In genomic region chr5:115317645-115318328, GRCm38 (mm10) we compare ENCODE assay signal across 8 mouse cellular contexts. TPM values are rescaled to one million over a fixed set of nuclear protein-coding genes. Genes with fewer than 3 reads are reported as not detected.
A peak's percentile ranks its signal among the peaks of the same experiment; 100 is the strongest.
DNase-seq lines count a peak whose midpoint lies in the region; ATAC-seq and TF ChIP-seq lines count a peak whose summit lies in the region.

No protein-coding gene starts in this region.

- no peaks in the 10 kb centered on the region for H3K27me3 ChIP-seq in kidney, embryonic 16.5 days (ENCODE audit: insufficient read depth, low read length)
- H3K27me3 ChIP-seq in hindbrain, embryonic 14.5 days (ENCODE audit: control insufficient read depth, insufficient read depth, low read length) = no peaks in the 10 kb centered on the region
- no peaks in the 10 kb centered on the region for H3K27me3 ChIP-seq in myocyte (ENCODE audit: control insufficient read depth, insufficient read depth, insufficient read length)

- no peaks in the 10 kb centered on the region for H3K9me3 ChIP-seq in kidney, embryonic 16.5 days (ENCODE audit: low read length)
- no peaks in the 10 kb centered on the region for H3K9me3 ChIP-seq in hindbrain, embryonic 14.5 days (ENCODE audit: control insufficient read depth, low read length)

- peaks cover 43% of the 10 kb centered on the region for H3K4me1 ChIP-seq in kidney, embryonic 16.5 days (ENCODE audit: insufficient read depth, low read length)
- peaks cover 12% of the 10 kb centered on the region for H3K4me1 ChIP-seq in cortical plate, adult 2 months (ENCODE audit: control insufficient read depth, insufficient read depth, low read length)
- H3K4me1 ChIP-seq in hindbrain, embryonic 14.5 days (replicated peaks; ENCODE audit: control insufficient read depth, insufficient read depth, low read length) = peaks cover 27% of the 10 kb centered on the region

- no peaks in the 10 kb centered on the region for H3K79me2 ChIP-seq in myocyte (ENCODE audit: control insufficient read depth, insufficient read depth)

- 0 out of 2 replicates have a peak overlapping the region, but pooled peaks have one; percentile 12 for H3K4me3 ChIP-seq in kidney, embryonic 16.5 days (ENCODE audit: low read length)
- H3K4me3 ChIP-seq in cortical plate, adult 2 months (ENCODE audit: insufficient read depth, low read length) = no peak overlapping the region
- no peak overlapping the region for H3K4me3 ChIP-seq in hindbrain, embryonic 14.5 days (replicated peaks; ENCODE audit: low read length)
- H3K4me3 ChIP-seq in myocyte = no peak overlapping the region

- no peak for TF ChIP-seq POLR2A in cortical plate, adult 2 months (IDR thresholded peaks at IDR 0.05; ENCODE audit: extremely low read depth, insufficient read depth, low read length)
- no peak for TF ChIP-seq POLR2A in myocyte (IDR thresholded peaks at IDR 0.05; ENCODE audit: insufficient read length, low read depth)

- H3K9ac ChIP-seq in kidney, embryonic 16.5 days (replicated peaks; ENCODE audit: low read length) = peak overlapping the region; percentile 53
- 0 out of 2 replicates have a peak overlapping the region, but pooled peaks have one; percentile 45 for H3K9ac ChIP-seq in hindbrain, embryonic 14.5 days

- peak overlapping the region; percentile 18 for H3K27ac ChIP-seq in kidney, embryonic 16.5 days (ENCODE audit: low read length)
- H3K27ac ChIP-seq in cortical plate, adult 2 months (ENCODE audit: insufficient read depth, low read length) = peak overlapping the region; percentile 69
- H3K27ac ChIP-seq in hindbrain, embryonic 14.5 days = peak overlapping the region; percentile 81

- no peak for TF ChIP-seq CTCF in cortical plate, adult 2 months (IDR thresholded peaks at IDR 0.05; ENCODE audit: extremely low read depth, insufficient read depth, low read length)

- no peak overlapping the region for H3ac ChIP-seq in myocyte (ENCODE audit: control insufficient read depth, insufficient read length)

- H3K36me3 ChIP-seq in kidney, embryonic 16.5 days (ENCODE audit: insufficient read depth, low read length) = no peaks in the 10 kb centered on the region
- no peaks in the 10 kb centered on the region for H3K36me3 ChIP-seq in hindbrain, embryonic 14.5 days (replicated peaks; ENCODE audit: control insufficient read depth, insufficient read depth)
- H3K36me3 ChIP-seq in myocyte (ENCODE audit: control insufficient read depth, insufficient read depth) = no peaks in the 10 kb centered on the region

- WGBS in kidney, embryonic 16.5 days = 6% methylated on average over 10 of the region's 10 CpGs
- WGBS in hindbrain, embryonic 14.5 days = 3% methylated on average over 10 of the region's 10 CpGs

- peak overlapping the region; percentile 40 for H3K4me2 ChIP-seq in kidney, embryonic 16.5 days (replicated peaks; ENCODE audit: low read depth, low read length)
- H3K4me2 ChIP-seq in hindbrain, embryonic 14.5 days (replicated peaks) = 0 out of 2 replicates have a peak overlapping the region, but pooled peaks have one; percentile 8
- H3K4me2 ChIP-seq in myocyte (ENCODE audit: low read depth) = peak overlapping the region; percentile 65

- no peak for DNase-seq in kidney, adult 8-10 months
- no peak for DNase-seq in hindbrain, embryonic 14.5 days (ENCODE audit: low spot score)
- DNase-seq in layer of hippocampus, adult 9-11 months = no peak

- ATAC-seq in kidney, embryonic 16.5 days (ENCODE audit: low FRiP score, low TSS enrichment) = peak; percentile 29; the same call in 1 of the 2 replicates
- peak; percentile 55 for ATAC-seq in hindbrain, embryonic 14.5 days (ENCODE audit: low FRiP score)
- no peak for ATAC-seq in granulocyte monocyte progenitor cell, adult 5-6 weeks (replicated peaks; ENCODE audit: poor library complexity, severe bottlenecking)
- ATAC-seq in inflammation-experienced regulatory T-cells, adult 6 months = no peak

TF ChIP-seq in myocyte, 11 proteins besides CTCF, POLR2A, EP300 and RAD21:
- TF ChIP-seq MYOD1 (IDR thresholded peaks at IDR 0.05; ENCODE audit: control insufficient read depth in 1 of 3, insufficient read length in 2 of 3, low read depth in 2 of 3) = peak in 1 of 3 experiments; percentile 38
- no peak for TF ChIP-seq SRF (IDR thresholded peaks at IDR 0.05; ENCODE audit: control insufficient read depth, insufficient read length, low read depth)
- peak in 1 of 3 experiments; percentile 36 for TF ChIP-seq MYOG (IDR thresholded peaks at IDR 0.05; ENCODE audit: control insufficient read depth in 1 of 3, insufficient read depth in 1 of 3, insufficient read length in 2 of 3, low read depth in 2 of 3)
- no peak for TF ChIP-seq CEBPB (IDR thresholded peaks at IDR 0.05; ENCODE audit: insufficient read depth, poor library complexity, severe bottlenecking)
- TF ChIP-seq USF1 (IDR thresholded peaks at IDR 0.05; ENCODE audit: low read depth) = no peak
- TF ChIP-seq TCF3 (IDR thresholded peaks at IDR 0.05; ENCODE audit: insufficient read length, low read depth) = no peak
- no peak for TF ChIP-seq TCF12 (IDR thresholded peaks at IDR 0.05; ENCODE audit: insufficient read depth, poor library complexity, severe bottlenecking)
- no peak for TF ChIP-seq POLR2AphosphoS2 (IDR thresholded peaks at IDR 0.05; ENCODE audit: insufficient read length, low read depth)

RNA-seq across cellular contexts. Expression of gene Srsf9, which starts 9.2 kb away (rescaled TPM):
- polyA plus RNA-seq in kidney, embryonic 16.5 days (2015; fragmentation: Nextera tagmentation; extraction: Ambion mirVana) = 208 and 258 TPM in 2 replicates
- 53.5 and 61.0 TPM in 2 replicates for polyA plus RNA-seq in cortical plate, adult 2 months (2012; rRNA removed)
- 140 and 145 TPM in 2 replicates for polyA plus RNA-seq in hindbrain, embryonic 14.5 days (2014; fragmentation: Nextera tagmentation; extraction: Ambion mirVana)
- 52.0 TPM for polyA plus RNA-seq in myocyte (2012; fragmentation: generic; extraction: Trizol)
- total RNA-seq in granulocyte monocyte progenitor cell, adult 5-6 weeks (2014; fragmentation: Nextera tagmentation) = 75.1 and 80.7 TPM in 2 replicates
- 75.0 and 91.4 TPM in 2 replicates for total RNA-seq in granulocyte monocyte progenitor cell, adult 5-6 weeks (2017)
- polyA plus RNA-seq in inflammation-experienced regulatory T-cells, adult 6 months (2017; shearing (Covaris generic)) = 10 to 100 TPM; 15.7 to 26.8 (median 26.5) TPM

RNA-seq across cellular contexts. Expression of gene Dynll1, which starts 17.0 kb away (rescaled TPM):
- polyA plus RNA-seq in kidney, embryonic 16.5 days (2015; fragmentation: Nextera tagmentation; extraction: Ambion mirVana) = 1,559 and 1,634 TPM in 2 replicates
- polyA plus RNA-seq in cortical plate, adult 2 months (2012; rRNA removed) = 753 and 867 TPM in 2 replicates
- polyA plus RNA-seq in hindbrain, embryonic 14.5 days (2014; fragmentation: Nextera tagmentation; extraction: Ambion mirVana) = 1,269 and 1,310 TPM in 2 replicates
- 585 TPM for polyA plus RNA-seq in myocyte (2012; fragmentation: generic; extraction: Trizol)
- total RNA-seq in granulocyte monocyte progenitor cell, adult 5-6 weeks (2014; fragmentation: Nextera tagmentation) = 491 and 531 TPM in 2 replicates
- total RNA-seq in granulocyte monocyte progenitor cell, adult 5-6 weeks (2017) = 298 and 379 TPM in 2 replicates
- 100 to 1,000 TPM; 360 to 571 (median 381) TPM for polyA plus RNA-seq in inflammation-experienced regulatory T-cells, adult 6 months (2017; shearing (Covaris generic))

RNA-seq across cellular contexts. Expression of gene Gatc, which starts 23.2 kb away (rescaled TPM):
- polyA plus RNA-seq in kidney, embryonic 16.5 days (2015; fragmentation: Nextera tagmentation; extraction: Ambion mirVana) = 25.2 and 32.0 TPM in 2 replicates
- polyA plus RNA-seq in cortical plate, adult 2 months (2012; rRNA removed) = 28.8 and 31.1 TPM in 2 replicates
- 41.8 and 42.2 TPM in 2 replicates for polyA plus RNA-seq in hindbrain, embryonic 14.5 days (2014; fragmentation: Nextera tagmentation; extraction: Ambion mirVana)
- polyA plus RNA-seq in myocyte (2012; fragmentation: generic; extraction: Trizol) = 8.1 TPM
- total RNA-seq in granulocyte monocyte progenitor cell, adult 5-6 weeks (2014; fragmentation: Nextera tagmentation) = 48.0 and 50.2 TPM in 2 replicates
- 12.1 and 15.3 TPM in 2 replicates for total RNA-seq in granulocyte monocyte progenitor cell, adult 5-6 weeks (2017)
- 10 to 100 TPM; 10.7 to 12.5 (median 11.3) TPM for polyA plus RNA-seq in inflammation-experienced regulatory T-cells, adult 6 months (2017; shearing (Covaris generic))

RNA-seq across cellular contexts. Expression of gene Triap1, which starts 23.2 kb away (rescaled TPM):
- 56.3 and 58.5 TPM in 2 replicates for polyA plus RNA-seq in kidney, embryonic 16.5 days (2015; fragmentation: Nextera tagmentation; extraction: Ambion mirVana)
- polyA plus RNA-seq in cortical plate, adult 2 months (2012; rRNA removed) = 26.3 and 27.8 TPM in 2 replicates
- polyA plus RNA-seq in hindbrain, embryonic 14.5 days (2014; fragmentation: Nextera tagmentation; extraction: Ambion mirVana) = 47.6 and 50.1 TPM in 2 replicates
- polyA plus RNA-seq in myocyte (2012; fragmentation: generic; extraction: Trizol) = 35.2 TPM
- 33.7 and 37.2 TPM in 2 replicates for total RNA-seq in granulocyte monocyte progenitor cell, adult 5-6 weeks (2014; fragmentation: Nextera tagmentation)
- total RNA-seq in granulocyte monocyte progenitor cell, adult 5-6 weeks (2017) = 15.6 and 24.0 TPM in 2 replicates
- 10 to 100 TPM; 40.3 to 56.5 (median 51.5) TPM for polyA plus RNA-seq in inflammation-experienced regulatory T-cells, adult 6 months (2017; shearing (Covaris generic))

RNA-seq across cellular contexts. Expression of gene Cox6a1, which starts 31.0 kb away (rescaled TPM):
- 1,046 and 1,071 TPM in 2 replicates for polyA plus RNA-seq in kidney, embryonic 16.5 days (2015; fragmentation: Nextera tagmentation; extraction: Ambion mirVana)
- 2,613 and 2,894 TPM in 2 replicates for polyA plus RNA-seq in cortical plate, adult 2 months (2012; rRNA removed)
- 1,199 and 1,253 TPM in 2 replicates for polyA plus RNA-seq in hindbrain, embryonic 14.5 days (2014; fragmentation: Nextera tagmentation; extraction: Ambion mirVana)
- polyA plus RNA-seq in myocyte (2012; fragmentation: generic; extraction: Trizol) = 2,023 TPM
- total RNA-seq in granulocyte monocyte progenitor cell, adult 5-6 weeks (2014; fragmentation: Nextera tagmentation) = 446 and 566 TPM in 2 replicates
- total RNA-seq in granulocyte monocyte progenitor cell, adult 5-6 weeks (2017) = 56.7 and 64.4 TPM in 2 replicates
- 100 to 1,000 TPM; 550 to 644 (median 560) TPM for polyA plus RNA-seq in inflammation-experienced regulatory T-cells, adult 6 months (2017; shearing (Covaris generic))

Comparison
In these comparisons a context has a peak if more than half of its experiments do, and no peak if none do; other contexts are left out.
1. ATAC-seq: peak in kidney, embryonic 16.5 days (single experiment) and hindbrain, embryonic 14.5 days (single experiment); none in granulocyte monocyte progenitor cell, adult 5-6 weeks (single experiment) and inflammation-experienced regulatory T-cells, adult 6 months (single experiment).
2. H3K27ac ChIP-seq: peak in every context shown above with its lines; median percentile 81 in hindbrain, embryonic 14.5 days; 69 in cortical plate, adult 2 months; 18 in kidney, embryonic 16.5 days.
3. H3K4me2 ChIP-seq: peak in every context shown above with its lines; median percentile 65 in myocyte; 40 in kidney, embryonic 16.5 days; 8 in hindbrain, embryonic 14.5 days.